Comparison of ENCODE assay signal across 7 mouse cellular contexts in genomic region chr2:59992488-59993189, GRCm38 (mm10).
DNase-seq lines count a peak whose midpoint lies in the region; ATAC-seq and TF ChIP-seq lines count a peak whose summit lies in the region.

No protein-coding gene starts in this region.

- H3K36me3 ChIP-seq in embryonic facial prominence, embryonic 14.5 days (ENCODE audit: control insufficient read depth, insufficient read depth, low read length), result 0 out of 2 replicates have a peak, but pooled peaks cover 3% of the 10 kb centered on the region
- H3K36me3 ChIP-seq in lung, embryonic 14.5 days (ENCODE audit: insufficient read depth), result 0 out of 2 replicates have a peak, but pooled peaks cover 3% of the 10 kb centered on the region

- H3K9me3 ChIP-seq in embryonic facial prominence, embryonic 14.5 days (ENCODE audit: control insufficient read depth, low read length), result no peaks in the 10 kb centered on the region
- no peaks in the 10 kb centered on the region for H3K9me3 ChIP-seq in lung, embryonic 14.5 days (ENCODE audit: low read depth, low read length)

- no peaks in the 10 kb centered on the region for H3K27me3 ChIP-seq in embryonic facial prominence, embryonic 14.5 days (replicated peaks; ENCODE audit: control insufficient read depth, insufficient read depth, low read length)
- H3K27me3 ChIP-seq in lung, embryonic 14.5 days (ENCODE audit: insufficient read depth, low read length), result no peaks in the 10 kb centered on the region

- no peak for TF ChIP-seq CTCF in lung, embryonic 14.5 days (IDR thresholded peaks at IDR 0.05; ENCODE audit: low read depth)

- peak overlapping the region; percentile 54 for H3K27ac ChIP-seq in embryonic facial prominence, embryonic 14.5 days (replicated peaks; ENCODE audit: low read depth, low read length)
- 0 out of 2 replicates have a peak overlapping the region, but pooled peaks have one; percentile 5 for H3K27ac ChIP-seq in lung, embryonic 14.5 days (ENCODE audit: low read depth)

- peak; percentile 13 to 22 for DNase-seq in kidney, postnatal 4 days
- no peak for DNase-seq in kidney, adult 8-10 months
- DNase-seq in embryonic facial prominence, embryonic 14.5 days (ENCODE audit: low spot score), result peak; percentile 72
- peak; percentile 31 for DNase-seq in lung, embryonic 14.5 days
- peak; percentile 25 for DNase-seq in skeletal muscle tissue, adult 2 months (ENCODE audit: low read depth, low spot score)
- no peak for DNase-seq in cerebellum, postnatal 14 days
- no peak for DNase-seq in layer of hippocampus, adult 11-12 months (ENCODE audit: low spot score)

- H3K4me2 ChIP-seq in embryonic facial prominence, embryonic 14.5 days (ENCODE audit: low read depth, low read length), result peak overlapping the region; percentile 33
- no peak overlapping the region for H3K4me2 ChIP-seq in lung, embryonic 14.5 days

- ATAC-seq in embryonic facial prominence, embryonic 14.5 days (ENCODE audit: low read depth), result 0 out of 2 replicates have a peak, but pooled peaks have one; percentile 53
- peak; percentile 65; the same call in 1 of the 2 replicates for ATAC-seq in lung, embryonic 14.5 days (ENCODE audit: insufficient read depth)

- peaks cover 3% of the 10 kb centered on the region; the same call in 1 of the 2 replicates for H3K4me1 ChIP-seq in embryonic facial prominence, embryonic 14.5 days (ENCODE audit: control insufficient read depth, insufficient read depth, low read length)
- no peaks in the 10 kb centered on the region for H3K4me1 ChIP-seq in lung, embryonic 14.5 days (ENCODE audit: insufficient read depth)

- 25% methylated on average over 10 of the region's 10 CpGs for WGBS in embryonic facial prominence, embryonic 14.5 days
- 33% methylated on average over 10 of the region's 10 CpGs for WGBS in lung, embryonic 14.5 days

- peak overlapping the region; percentile 19; the same call in 1 of the 2 replicates for H3K9ac ChIP-seq in embryonic facial prominence, embryonic 14.5 days (ENCODE audit: low read depth, low read length)
- no peak overlapping the region for H3K9ac ChIP-seq in lung, embryonic 14.5 days

- H3K4me3 ChIP-seq in embryonic facial prominence, embryonic 14.5 days (ENCODE audit: low read depth, low read length), result no peak overlapping the region
- H3K4me3 ChIP-seq in lung, embryonic 14.5 days (ENCODE audit: low read depth, low read length), result no peak overlapping the region

Comparison
In these comparisons a context has a peak if more than half of its experiments do, and no peak if none do; other contexts are left out.
1. DNase-seq: peak in kidney, postnatal 4 days (2 of 2), embryonic facial prominence, embryonic 14.5 days (single experiment), lung, embryonic 14.5 days (single experiment) and skeletal muscle tissue, adult 2 months (single experiment); none in kidney, adult 8-10 months (0 of 2), cerebellum, postnatal 14 days (0 of 2) and layer of hippocampus, adult 11-12 months (single experiment).